Mouse (Mus musculus) stomach, postnatal 0 days (tissue): ENCODE measurements around the gene Pcyt1a.

Experiments used
- CTCF ChIP-seq: IDR thresholded peaks from 2 replicates; pipeline ENCODE4 v1.5.1; 2016; ENCODE audit warnings: antibody characterized with exemption, low read depth, mild to moderate bottlenecking, moderate library complexity
- EP300 ChIP-seq: optimal IDR thresholded peaks from 2 replicates; pipeline ENCODE3; 2016; ENCODE audit warnings: antibody characterized with exemption

DNA sequence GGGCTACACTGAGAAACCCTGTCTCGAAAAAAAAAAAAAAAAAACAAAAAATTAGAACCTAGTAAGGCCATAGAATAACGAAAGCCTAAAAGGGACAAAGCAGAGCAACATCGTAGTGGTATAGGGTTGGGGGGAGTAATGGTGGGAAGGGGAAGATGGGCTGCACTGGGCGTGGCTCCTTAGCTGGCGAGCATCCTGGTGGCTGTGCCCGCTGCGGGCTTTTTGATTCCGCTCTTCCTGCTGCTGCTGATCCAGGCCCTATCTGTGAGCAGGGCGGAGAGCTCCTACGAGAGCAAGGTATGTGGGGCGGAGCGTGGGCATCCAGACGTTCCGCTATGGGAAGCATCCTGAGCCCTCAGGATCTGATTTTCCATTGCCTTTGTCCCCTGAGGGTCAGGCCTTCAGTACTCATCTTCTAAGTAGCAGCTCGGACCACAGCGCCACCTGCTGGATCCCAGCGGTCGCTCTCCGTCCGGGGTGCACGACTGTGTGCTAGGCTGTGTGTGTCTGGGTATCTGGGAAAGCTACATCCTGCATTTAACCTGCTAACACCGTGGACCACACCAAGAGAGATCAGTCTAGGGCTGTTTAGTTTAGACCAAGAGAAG, 68.8 kb downstream of the Pcyt1a start:
- TF ChIP-seq CTCF: peak; percentile 98
- no peak for TF ChIP-seq EP300
